Mouse (Mus musculus) kidney, adult 2 months (tissue): ENCODE measurements around the gene Mvb12b. TPM values are rescaled to one million over a fixed set of nuclear protein-coding genes. Genes with fewer than 3 reads are reported as not detected.
A peak's percentile ranks its signal among the peaks of the same experiment; 100 is the strongest.

Experiments used
- DNase-seq: peaks from one replicate; pipeline ENCODE4 v3.0.0; 2021
- H3K27ac ChIP-seq: fragments of 200-500 bp; 2 replicates; pipeline ENCODE4 v1.5.1; 2012; ENCODE audit warnings: low read depth, low read length, control low read depth, inconsistent platforms; ENCODE audit not compliant: insufficient read depth
- H3K27me3 ChIP-seq: fragments of 200-500 bp; replicated peaks from 2 replicates; pipeline ENCODE4 v1.6.1; 2012; ENCODE audit warnings: mild to moderate bottlenecking, moderate library complexity, low read length, inconsistent platforms; ENCODE audit not compliant: control insufficient read depth, insufficient read depth
- H3K36me3 ChIP-seq: fragments of 200-500 bp; 2 replicates; pipeline ENCODE4 v1.6.1; 2012; ENCODE audit warnings: mild to moderate bottlenecking, moderate library complexity, low read length, inconsistent platforms; ENCODE audit not compliant: control insufficient read depth, insufficient read depth
- H3K4me1 ChIP-seq: fragments of 200-500 bp; 2 replicates; pipeline ENCODE4 v1.6.1; 2011; ENCODE audit warnings: low read length; ENCODE audit not compliant: control insufficient read depth, insufficient read depth
- H3K4me3 ChIP-seq: fragments of 200-500 bp; 2 replicates; pipeline ENCODE4 v1.5.1; 2011; ENCODE audit warnings: mild to moderate bottlenecking, low read depth, low read length, control low read depth; ENCODE audit not compliant: insufficient read depth
- CTCF ChIP-seq: fragments of 200-500 bp; conservative IDR thresholded peaks from 2 replicates; pipeline ENCODE4 v1.5.1; 2011; ENCODE audit warnings: low read depth, mild to moderate bottlenecking, control low read depth, low read length, moderate library complexity, mixed read lengths; ENCODE audit not compliant: insufficient read depth, insufficient read length
- POLR2A ChIP-seq: fragments of 200-500 bp; IDR thresholded peaks from one replicate; pipeline ENCODE4 v1.6.1; 2011; ENCODE audit warnings: low read depth, low read length, control low read depth
- WGBS: fragments of 180-500 bp; shearing (Covaris S2); methylation state at CpG from one replicate; pipeline ENCODE4 v1.1.7; 2018; 5-methylcytosine and 5-hydroxymethylcytosine counted together
- polyA plus RNA-seq: library from polyadenylated mRNA; depleted of rRNA; stranded (reverse); fragments of >200 nt; gene quantifications from 2 replicates; pipeline ENCODE4 v1.2.3, GENCODE M21; 2012

Gene Mvb12b
- polyA plus RNA-seq, 1 experiment = 29.2 TPM

GRCm38 (mm10) chr2:33789732-33790131 lies 98.0 kb downstream of the Mvb12b start:
- no peaks in the 10 kb centered on the region for H3K4me1 ChIP-seq
- 71% methylated on average over 9 of the region's 9 CpGs for WGBS

GRCm38 (mm10) chr2:33789279-33789678 lies 98.5 kb downstream of the Mvb12b start:
- WGBS = 82% methylated on average over 6 of the region's 6 CpGs
- peaks cover 3% of the 10 kb centered on the region; the same call in 1 of the 2 replicates for H3K4me1 ChIP-seq
- H3K27me3 ChIP-seq = no peaks in the 10 kb centered on the region
- TF ChIP-seq POLR2A (no peak), CTCF (no peak)
- no peak for DNase-seq
- no peak overlapping the region for H3K27ac ChIP-seq
- H3K4me3 ChIP-seq = no peak overlapping the region
- H3K36me3 ChIP-seq = no peaks in the 10 kb centered on the region

More at GRCm38 (mm10) chr2:33789732-33790131, 98.0 kb downstream of the Mvb12b start:
- Histone ChIP-seq H3K4me3 (no peak overlapping the region), H3K27me3 (no peaks in the 10 kb centered on the region), H3K27ac (no peak overlapping the region), H3K36me3 (no peaks in the 10 kb centered on the region)
- TF ChIP-seq POLR2A (no peak), CTCF (no peak)
- no peak for DNase-seq

GRCm38 (mm10) chr2:33788851-33789250 lies 98.9 kb downstream of the Mvb12b start:
- no peak overlapping the region for H3K4me3 ChIP-seq
- DNase-seq = no peak
- H3K36me3 ChIP-seq = no peaks in the 10 kb centered on the region
- 97% methylated on average over 7 of the region's 7 CpGs for WGBS
- peaks cover 6% of the 10 kb centered on the region; the same call in 1 of the 2 replicates for H3K4me1 ChIP-seq
- H3K27me3 ChIP-seq = no peaks in the 10 kb centered on the region
- no peak overlapping the region for H3K27ac ChIP-seq
- TF ChIP-seq POLR2A (no peak), CTCF (no peak)

- 83% methylated on average over 13 of the region's 13 CpGs for WGBS
- no peaks in the 10 kb centered on the region for H3K27me3 ChIP-seq
- no peak for TF ChIP-seq POLR2A
- TF ChIP-seq CTCF = no peak
- peaks cover 6% of the 10 kb centered on the region; the same call in 1 of the 2 replicates for H3K4me1 ChIP-seq
- H3K4me3 ChIP-seq = no peak overlapping the region
- H3K27ac ChIP-seq = no peak overlapping the region
- no peaks in the 10 kb centered on the region for H3K36me3 ChIP-seq
- no peak for DNase-seq
Observed at GRCm38 (mm10) chr2:33788131-33788530, 99.6 kb downstream of the Mvb12b start.

GRCm38 (mm10) chr2:33786064-33786463 lies 101.7 kb downstream of the Mvb12b start:
- 93% methylated on average over 6 of the region's 6 CpGs for WGBS
- no peak for TF ChIP-seq POLR2A
- H3K4me3 ChIP-seq = no peak overlapping the region
- peaks cover 6% of the 10 kb centered on the region; the same call in 1 of the 2 replicates for H3K4me1 ChIP-seq
- H3K27me3 ChIP-seq = no peaks in the 10 kb centered on the region
- no peak overlapping the region for H3K27ac ChIP-seq
- H3K36me3 ChIP-seq = no peaks in the 10 kb centered on the region
- DNase-seq = no peak

GRCm38 (mm10) chr2:33785596-33785995 lies 102.2 kb downstream of the Mvb12b start:
- WGBS = 78% methylated on average over 13 of the region's 13 CpGs
- no peak for DNase-seq

GRCm38 (mm10) chr2:33784721-33785120 lies 103.0 kb downstream of the Mvb12b start:
- Histone ChIP-seq H3K4me1 (peaks cover 6% of the 10 kb centered on the region; the same call in 1 of the 2 replicates), H3K27ac (no peak overlapping the region), H3K27me3 (no peaks in the 10 kb centered on the region), H3K4me3 (no peak overlapping the region), H3K36me3 (no peaks in the 10 kb centered on the region)
- 69% methylated on average over 1 of the region's 1 CpGs for WGBS
- no peak for TF ChIP-seq POLR2A
- no peak for TF ChIP-seq CTCF
- DNase-seq = peak; percentile 79

More at GRCm38 (mm10) chr2:33785596-33785995, 102.2 kb downstream of the Mvb12b start:
- H3K36me3 ChIP-seq = no peaks in the 10 kb centered on the region
- H3K4me3 ChIP-seq = no peak overlapping the region
- peaks cover 6% of the 10 kb centered on the region; the same call in 1 of the 2 replicates for H3K4me1 ChIP-seq
- no peak overlapping the region for H3K27ac ChIP-seq
- TF ChIP-seq CTCF (no peak), POLR2A (no peak)
- no peaks in the 10 kb centered on the region for H3K27me3 ChIP-seq

GRCm38 (mm10) chr2:33783419-33783818 lies 104.3 kb downstream of the Mvb12b start:
- Histone ChIP-seq H3K4me3 (no peak overlapping the region), H3K27ac (no peak overlapping the region), H3K27me3 (no peaks in the 10 kb centered on the region), H3K4me1 (peaks cover 6% of the 10 kb centered on the region; the same call in 1 of the 2 replicates), H3K36me3 (no peaks in the 10 kb centered on the region)
- peak; percentile 40 for DNase-seq
- 80% methylated on average over 7 of the region's 7 CpGs for WGBS
- TF ChIP-seq CTCF (no peak), POLR2A (no peak)
